ENCODE assay signal across 8 mouse cellular contexts in genomic region chr11:121543922-121544321, GRCm38 (mm10). TPM values are rescaled to one million over a fixed set of nuclear protein-coding genes. Genes with fewer than 3 reads are reported as not detected.
A peak's percentile ranks its signal among the peaks of the same experiment; 100 is the strongest.
DNase-seq lines count a peak whose midpoint lies in the region; ATAC-seq and TF ChIP-seq lines count a peak whose summit lies in the region.

No protein-coding gene starts in this region.

- DNase-seq in hindbrain, postnatal 0 days (ENCODE audit: low spot score), result peak; percentile 25
- no peak for DNase-seq in hindbrain, embryonic 14.5 days (ENCODE audit: low spot score)
- peak; percentile 91 for DNase-seq in cerebellum, adult 11-12 months
- DNase-seq in gastrocnemius, postnatal 14 days, result peak; percentile 43
- DNase-seq in midbrain, embryonic 14.5 days, result no peak
- no peak for DNase-seq in heart, adult 9 months (ENCODE audit: low spot score in 2 of 2)

- ATAC-seq in hindbrain, postnatal 0 days, result peak; percentile 35; the same call in 1 of the 2 replicates
- no peak for ATAC-seq in hindbrain, embryonic 14.5 days (ENCODE audit: low FRiP score)
- ATAC-seq in limb, embryonic 12.5 days (ENCODE audit: insufficient number of reproducible peaks, insufficient read depth, low FRiP score, low TSS enrichment, low read depth), result no peak
- peak; percentile 84 for ATAC-seq in stomach, embryonic 15.5 days (ENCODE audit: insufficient read depth, low FRiP score, low read depth)
- ATAC-seq in midbrain, embryonic 14.5 days (ENCODE audit: low FRiP score, low TSS enrichment), result no peak

- H3K27me3 ChIP-seq in hindbrain, postnatal 0 days (ENCODE audit: insufficient read depth, low read length), result no peaks in the 10 kb centered on the region
- H3K27me3 ChIP-seq in hindbrain, embryonic 14.5 days (ENCODE audit: control insufficient read depth, insufficient read depth, low read length), result no peaks in the 10 kb centered on the region
- no peaks in the 10 kb centered on the region for H3K27me3 ChIP-seq in limb, embryonic 12.5 days
- H3K27me3 ChIP-seq in stomach, embryonic 15.5 days (replicated peaks), result no peaks in the 10 kb centered on the region
- H3K27me3 ChIP-seq in midbrain, embryonic 14.5 days (ENCODE audit: control insufficient read depth, insufficient read depth, low read length), result no peaks in the 10 kb centered on the region

- WGBS in hindbrain, postnatal 0 days, result 73% methylated on average over 9 of the region's 9 CpGs
- 90% methylated on average over 9 of the region's 9 CpGs for WGBS in hindbrain, embryonic 14.5 days
- 79% methylated on average over 9 of the region's 9 CpGs for WGBS in limb, embryonic 12.5 days
- 63% methylated on average over 9 of the region's 9 CpGs for WGBS in stomach, embryonic 15.5 days
- 87% methylated on average over 9 of the region's 9 CpGs for WGBS in midbrain, embryonic 14.5 days

- intact Hi-C loops in gastrocnemius, postnatal 14 days (cut with DNase I; ENCODE audit: low total_unique reads), result no loop called here

- no peak overlapping the region for H3K4me2 ChIP-seq in hindbrain, postnatal 0 days (ENCODE audit: low read depth, low read length)
- no peak overlapping the region for H3K4me2 ChIP-seq in hindbrain, embryonic 14.5 days (replicated peaks)
- H3K4me2 ChIP-seq in limb, embryonic 12.5 days, result no peak overlapping the region
- no peak overlapping the region; the same call in 1 of the 2 replicates for H3K4me2 ChIP-seq in stomach, embryonic 15.5 days
- H3K4me2 ChIP-seq in midbrain, embryonic 14.5 days (ENCODE audit: low read length), result no peak overlapping the region

- TF ChIP-seq CTCF in hindbrain, postnatal 0 days (IDR thresholded peaks at IDR 0.05; ENCODE audit: low read depth), result no peak

- no peak overlapping the region for H3K9ac ChIP-seq in hindbrain, postnatal 0 days (replicated peaks; ENCODE audit: low read length)
- no peak overlapping the region for H3K9ac ChIP-seq in hindbrain, embryonic 14.5 days
- no peak overlapping the region for H3K9ac ChIP-seq in limb, embryonic 12.5 days (replicated peaks)
- no peak overlapping the region for H3K9ac ChIP-seq in stomach, embryonic 15.5 days
- H3K9ac ChIP-seq in midbrain, embryonic 14.5 days (replicated peaks; ENCODE audit: low read length), result no peak overlapping the region

- H3K9me3 ChIP-seq in hindbrain, postnatal 0 days (ENCODE audit: low read length), result no peaks in the 10 kb centered on the region
- H3K9me3 ChIP-seq in hindbrain, embryonic 14.5 days (ENCODE audit: control insufficient read depth, low read length), result no peaks in the 10 kb centered on the region
- no peaks in the 10 kb centered on the region for H3K9me3 ChIP-seq in limb, embryonic 12.5 days
- no peaks in the 10 kb centered on the region for H3K9me3 ChIP-seq in stomach, embryonic 15.5 days
- H3K9me3 ChIP-seq in midbrain, embryonic 14.5 days (ENCODE audit: control insufficient read depth, low read length), result no peaks in the 10 kb centered on the region

- H3K27ac ChIP-seq in hindbrain, postnatal 0 days, result peak overlapping the region; percentile 26; the same call in 1 of the 2 replicates
- no peak overlapping the region for H3K27ac ChIP-seq in hindbrain, embryonic 14.5 days
- 0 out of 2 replicates have a peak overlapping the region, but pooled peaks have one; percentile 7 for H3K27ac ChIP-seq in limb, embryonic 12.5 days
- peak overlapping the region; percentile 92 for H3K27ac ChIP-seq in stomach, embryonic 15.5 days
- H3K27ac ChIP-seq in midbrain, embryonic 14.5 days (replicated peaks; ENCODE audit: low read depth, low read length), result no peak overlapping the region

- no peaks in the 10 kb centered on the region for H3K36me3 ChIP-seq in hindbrain, postnatal 0 days (ENCODE audit: insufficient read depth, low read length)
- H3K36me3 ChIP-seq in hindbrain, embryonic 14.5 days (replicated peaks; ENCODE audit: control insufficient read depth, insufficient read depth), result peaks cover 12% of the 10 kb centered on the region
- H3K36me3 ChIP-seq in limb, embryonic 12.5 days, result peaks cover 25% of the 10 kb centered on the region
- H3K36me3 ChIP-seq in stomach, embryonic 15.5 days, result no peaks in the 10 kb centered on the region
- H3K36me3 ChIP-seq in midbrain, embryonic 14.5 days (ENCODE audit: control insufficient read depth, insufficient read depth, low read length), result peaks cover 28% of the 10 kb centered on the region

- H3K4me3 ChIP-seq in hindbrain, postnatal 0 days (ENCODE audit: low read length), result no peak overlapping the region
- H3K4me3 ChIP-seq in hindbrain, embryonic 14.5 days (replicated peaks; ENCODE audit: low read length), result no peak overlapping the region
- no peak overlapping the region for H3K4me3 ChIP-seq in limb, embryonic 12.5 days (replicated peaks)
- H3K4me3 ChIP-seq in stomach, embryonic 15.5 days (replicated peaks), result peak overlapping the region; percentile 3; the same call in 1 of the 2 replicates
- no peak overlapping the region for H3K4me3 ChIP-seq in midbrain, embryonic 14.5 days (replicated peaks; ENCODE audit: low read depth, low read length)

- H3K4me1 ChIP-seq in hindbrain, postnatal 0 days (ENCODE audit: insufficient read depth, low read length), result no peaks in the 10 kb centered on the region; the same call in 1 of the 2 replicates
- peaks cover 6% of the 10 kb centered on the region for H3K4me1 ChIP-seq in hindbrain, embryonic 14.5 days (replicated peaks; ENCODE audit: control insufficient read depth, insufficient read depth, low read length)
- H3K4me1 ChIP-seq in limb, embryonic 12.5 days (replicated peaks), result peaks cover 3% of the 10 kb centered on the region; the same call in 1 of the 2 replicates
- H3K4me1 ChIP-seq in stomach, embryonic 15.5 days, result peaks cover 13% of the 10 kb centered on the region; the same call in 1 of the 2 replicates
- H3K4me1 ChIP-seq in midbrain, embryonic 14.5 days (ENCODE audit: control insufficient read depth, insufficient read depth, low read length), result peaks cover 2% of the 10 kb centered on the region; the same call in 1 of the 2 replicates

RNA-seq across cellular contexts. Expression of gene Zfp750, which starts 24.8 kb away (rescaled TPM):
- total RNA-seq in hindbrain, postnatal 0 days (2014; rRNA removed), result 0.05 TPM in 1 of 2 replicates, not detected in the other
- polyA plus RNA-seq in hindbrain, postnatal 0 days (2015; fragmentation: Nextera tagmentation; extraction: Ambion mirVana), result 0.18 and 0.21 TPM in 2 replicates
- polyA plus RNA-seq in hindbrain, embryonic 14.5 days (2014; fragmentation: Nextera tagmentation; extraction: Ambion mirVana), result 0.19 and 0.21 TPM in 2 replicates
- not detected for total RNA-seq in gastrocnemius, postnatal 14 days (2021)
- polyA plus RNA-seq in limb, embryonic 12.5 days (2016; fragmentation: Nextera tagmentation; extraction: Ambion mirVana), result 1.4 and 1.6 TPM in 2 replicates
- polyA plus RNA-seq in stomach, embryonic 15.5 days (2015; fragmentation: Nextera tagmentation; extraction: Ambion mirVana), result 7.0 and 10.9 TPM in 2 replicates
- 0.12 and 0.38 TPM in 2 replicates for polyA plus RNA-seq in midbrain, embryonic 14.5 days (2014; fragmentation: Nextera tagmentation; extraction: Ambion mirVana)

Comparison
In these comparisons a context has a peak if more than half of its experiments do, and no peak if none do; other contexts are left out.
1. ATAC-seq: peak in hindbrain, postnatal 0 days (single experiment) and stomach, embryonic 15.5 days (single experiment); none in hindbrain, embryonic 14.5 days (single experiment), limb, embryonic 12.5 days (single experiment) and midbrain, embryonic 14.5 days (single experiment).
2. DNase-seq: peak in hindbrain, postnatal 0 days (single experiment), cerebellum, adult 11-12 months (single experiment) and gastrocnemius, postnatal 14 days (single experiment); none in hindbrain, embryonic 14.5 days (single experiment), midbrain, embryonic 14.5 days (single experiment) and heart, adult 9 months (0 of 2).
3. H3K27ac ChIP-seq: peak in hindbrain, postnatal 0 days (single experiment), limb, embryonic 12.5 days (single experiment) and stomach, embryonic 15.5 days (single experiment); none in hindbrain, embryonic 14.5 days (single experiment) and midbrain, embryonic 14.5 days (single experiment).